Mouse (Mus musculus) CH12.LX (cell line): ENCODE results near the gene Abcc2. TPM values are rescaled to one million over a fixed set of nuclear protein-coding genes. Genes with fewer than 3 reads are reported as not detected.

ENCODE experiments used
- DNase-seq: peaks from one replicate; pipeline ENCODE4 v3.0.0-alpha.2; 2013; ENCODE audit errors: extremely low read depth
- H3K27ac ChIP-seq: 2 replicates; pipeline ENCODE4 v1.5.1; 2012; ENCODE audit warnings: low read depth, mild to moderate bottlenecking, control low read depth, moderate library complexity; ENCODE audit not compliant: insufficient read depth
- H3K27me3 ChIP-seq: replicated peaks from 2 replicates; pipeline ENCODE3; 2012; ENCODE audit warnings: inconsistent platforms
- H3K36me3 ChIP-seq, 2 experiments: replicated peaks in 1 of 2; 2 replicates each; pipeline versions ENCODE3 to v1.6.1; 2012; ENCODE audit warnings: inconsistent platforms in 1 of 2, low read length in 1 of 2, mild to moderate bottlenecking in 1 of 2, mixed read lengths in 1 of 2, moderate library complexity in 1 of 2; ENCODE audit not compliant: control insufficient read depth in 1 of 2, insufficient read depth in 1 of 2
- H3K4me1 ChIP-seq, 2 experiments: 2 replicates each; pipeline ENCODE4 v1.6.1; 2012; ENCODE audit warnings: inconsistent platforms in 1 of 2, moderate library complexity in 1 of 2; ENCODE audit not compliant: insufficient read depth in 2 of 2, control insufficient read depth in 1 of 2
- H3K4me2 ChIP-seq: 2 replicates; pipeline ENCODE4 v1.6.1; 2012; ENCODE audit warnings: low read depth, mild to moderate bottlenecking, control low read depth; ENCODE audit not compliant: poor library complexity, insufficient read depth, severe bottlenecking
- H3K4me3 ChIP-seq, 3 experiments: fragments of 150-350 bp in 1 of 3; sonication (generic) in 1 of 3; replicated peaks in 1 of 3; 2 replicates each; pipeline versions ENCODE3 to v1.5.1; 2011 to 2012; ENCODE audit warnings: low read depth in 2 of 3, low read length in 2 of 3, mild to moderate bottlenecking in 2 of 3, moderate library complexity in 2 of 3, control low read depth in 1 of 3, improper control_type of control experiment in 1 of 3, inconsistent platforms in 1 of 3, mixed read lengths in 1 of 3; ENCODE audit not compliant: poor library complexity in 1 of 3
- H3K79me2 ChIP-seq: replicated peaks from 2 replicates; pipeline ENCODE4 v1.6.1; 2012; ENCODE audit warnings: mild to moderate bottlenecking, moderate library complexity; ENCODE audit not compliant: control insufficient read depth, poor library complexity, insufficient read depth, severe bottlenecking; ENCODE audit errors: extremely low read depth
- H3K9ac ChIP-seq: 2 replicates; pipeline ENCODE4 v1.6.1; 2012; ENCODE audit warnings: low read depth, mild to moderate bottlenecking, control low read depth, moderate library complexity; ENCODE audit not compliant: insufficient read depth
- H3K9me3 ChIP-seq: replicated peaks from 2 replicates; pipeline ENCODE3; 2012; ENCODE audit warnings: low read length, inconsistent platforms, mixed read lengths
- CTCF ChIP-seq, 2 experiments: IDR thresholded peaks in 1 of 2; conservative IDR thresholded peaks in 1 of 2; 2 replicates each; pipeline ENCODE4 v1.5.1; 2011 to 2012; ENCODE audit warnings: low read depth in 2 of 2, low read length in 2 of 2, improper control_type of control experiment in 1 of 2, inconsistent platforms in 1 of 2, mild to moderate bottlenecking in 1 of 2, moderate library complexity in 1 of 2
- E2F4 ChIP-seq: IDR thresholded peaks from 2 replicates; pipeline ENCODE4 v1.6.1; 2011; ENCODE audit warnings: low read depth, low read length, improper control_type of control experiment; ENCODE audit not compliant: insufficient replicate concordance
- EP300 ChIP-seq: IDR thresholded peaks from 2 replicates; pipeline ENCODE4 v1.6.1; 2011; ENCODE audit warnings: low read length, improper control_type of control experiment
- IRF4 ChIP-seq: IDR thresholded peaks from 2 replicates; pipeline ENCODE4 v1.6.1; 2014; ENCODE audit warnings: low read depth, mild to moderate bottlenecking, inconsistent platforms, low read length, improper control_type of control experiment
- JUND ChIP-seq: conservative IDR thresholded peaks from 2 replicates; pipeline ENCODE4 v1.6.1; 2011; ENCODE audit warnings: low read depth, low read length, improper control_type of control experiment
- KAT2A ChIP-seq: IDR thresholded peaks from 2 replicates; pipeline ENCODE4 v1.6.1; 2012; ENCODE audit warnings: low read length, improper control_type of control experiment, inconsistent platforms; ENCODE audit not compliant: insufficient replicate concordance
- MEF2A ChIP-seq: IDR thresholded peaks from 2 replicates; pipeline ENCODE4 v1.6.1; 2014; ENCODE audit warnings: low read depth, mild to moderate bottlenecking, inconsistent platforms, low read length, improper control_type of control experiment, borderline replicate concordance
- MYC ChIP-seq: IDR thresholded peaks from 2 replicates; pipeline ENCODE4 v1.6.1; 2011; ENCODE audit warnings: low read depth, mild to moderate bottlenecking, improper control_type of control experiment, low read length
- NRF1 ChIP-seq: IDR thresholded peaks from 2 replicates; pipeline ENCODE4 v1.6.1; 2014; ENCODE audit warnings: low read depth, mild to moderate bottlenecking, inconsistent platforms, low read length, improper control_type of control experiment, moderate library complexity
- PAX5 ChIP-seq: IDR thresholded peaks from 2 replicates; pipeline ENCODE4 v1.6.1; 2012; ENCODE audit warnings: low read length, inconsistent platforms, mixed read lengths
- POLR2AphosphoS2 ChIP-seq: IDR thresholded peaks from 2 replicates; pipeline ENCODE4 v1.6.1; 2011; ENCODE audit warnings: low read depth, low read length, improper control_type of control experiment
- RAD21 ChIP-seq: IDR thresholded peaks from 2 replicates; pipeline ENCODE4 v1.6.1; 2011; ENCODE audit warnings: low read depth, mild to moderate bottlenecking, low read length, improper control_type of control experiment, moderate library complexity
- SMC3 ChIP-seq: IDR thresholded peaks from 2 replicates; pipeline ENCODE4 v1.6.1; 2011; ENCODE audit warnings: low read depth, low read length, improper control_type of control experiment
- USF2 ChIP-seq: conservative IDR thresholded peaks from 2 replicates; pipeline ENCODE4 v1.6.1; 2011; ENCODE audit warnings: low read depth, low read length, improper control_type of control experiment
- ZMIZ1 ChIP-seq: IDR thresholded peaks from 2 replicates; pipeline ENCODE4 v1.6.1; 2012; ENCODE audit warnings: low read depth, mild to moderate bottlenecking, inconsistent platforms, low read length, improper control_type of control experiment
- dilution Hi-C: fragments of 300-500 bp; cut with MboI; formaldehyde crosslinking; loops from 2 replicates; pipeline ENCODE4 v1.14.3; 2020; ENCODE audit warnings: low sequenced_read_pairs; ENCODE audit not compliant: extremely low pct_unique_long_range_greater_than_20kb, extremely low pct_ligation_motif_present
- in situ Hi-C: fragments of 300-500 bp; cut with MboI; formaldehyde crosslinking; loops from 3 replicates; pipeline ENCODE4 v1.14.3; 2019; ENCODE audit warnings: low sequenced_read_pairs, low pct_ligation_motif_present, low pct_unique_long_range_greater_than_20kb, mixed read lengths
- polyA plus RNA-seq: library from polyadenylated mRNA; unstranded; fragments of >175 nt; gene quantifications from 2 replicates; pipeline ENCODE4 v1.2.1, GENCODE M21; 2012; ENCODE audit warnings: low read depth; ENCODE audit not compliant: insufficient read length
- total RNA-seq, 2 experiments: library from RNA; depleted of rRNA; stranded (reverse); fragments of 300-350 nt in 1 of 2; fragments of >200 nt in 1 of 2; gene quantifications; 2 replicates each; pipeline ENCODE4 v1.2.3; 2012 to 2014

Abcc2 gene
- total and polyA plus RNA-seq, 3 experiments, result 0.08 to 0.39 (median 0.09) TPM

DNA sequence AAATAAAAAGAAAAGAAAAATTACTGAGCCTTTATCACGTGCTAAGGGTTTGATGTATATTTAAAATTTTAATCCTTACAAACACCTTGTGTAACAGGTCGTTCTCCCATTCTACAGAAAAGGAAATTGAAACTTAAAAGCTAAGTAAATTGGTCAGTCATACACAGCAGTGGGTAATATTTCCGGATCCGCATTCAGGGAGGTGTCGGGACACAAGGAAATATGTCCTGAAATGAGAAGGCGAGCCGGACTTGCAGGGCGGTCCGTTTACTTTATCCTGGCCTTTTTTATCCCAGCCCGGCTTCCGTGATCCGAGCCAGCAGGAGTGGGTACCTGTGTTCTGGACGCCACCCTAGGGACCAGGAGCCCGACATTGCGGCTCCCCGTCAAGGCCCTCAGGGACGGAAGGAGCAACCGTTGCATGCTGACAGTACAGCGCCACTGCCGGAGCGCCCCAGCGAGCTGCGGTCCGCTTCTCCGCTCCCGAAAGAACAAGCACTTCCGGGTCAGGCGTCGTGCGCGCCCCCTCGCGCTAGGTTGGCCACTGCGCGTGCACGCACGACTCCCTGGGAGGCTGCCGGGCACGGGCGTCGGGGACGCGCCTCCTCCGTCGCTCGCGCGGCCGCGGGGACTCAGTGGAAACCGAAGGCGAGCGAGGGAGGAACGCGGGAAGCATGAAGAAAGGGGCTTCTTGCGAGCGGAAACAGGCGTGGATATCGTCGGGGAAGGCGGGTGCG, 29.3 kb upstream of the Abcc2 start, which contains the start of the genes Cutc and Cox15 (continued):
- peak in 1 of 2 experiments; percentile 42; a peak in 1 of 4 replicates for TF ChIP-seq CTCF (conservative IDR thresholded peaks at IDR 0.05 in 1 of 2, IDR thresholded peaks at IDR 0.05 in 1 of 2; ENCODE audit: low read depth in 2 of 2, low read length in 2 of 2)
- TF ChIP-seq, all 38 proteins: peak for 24

DNA sequence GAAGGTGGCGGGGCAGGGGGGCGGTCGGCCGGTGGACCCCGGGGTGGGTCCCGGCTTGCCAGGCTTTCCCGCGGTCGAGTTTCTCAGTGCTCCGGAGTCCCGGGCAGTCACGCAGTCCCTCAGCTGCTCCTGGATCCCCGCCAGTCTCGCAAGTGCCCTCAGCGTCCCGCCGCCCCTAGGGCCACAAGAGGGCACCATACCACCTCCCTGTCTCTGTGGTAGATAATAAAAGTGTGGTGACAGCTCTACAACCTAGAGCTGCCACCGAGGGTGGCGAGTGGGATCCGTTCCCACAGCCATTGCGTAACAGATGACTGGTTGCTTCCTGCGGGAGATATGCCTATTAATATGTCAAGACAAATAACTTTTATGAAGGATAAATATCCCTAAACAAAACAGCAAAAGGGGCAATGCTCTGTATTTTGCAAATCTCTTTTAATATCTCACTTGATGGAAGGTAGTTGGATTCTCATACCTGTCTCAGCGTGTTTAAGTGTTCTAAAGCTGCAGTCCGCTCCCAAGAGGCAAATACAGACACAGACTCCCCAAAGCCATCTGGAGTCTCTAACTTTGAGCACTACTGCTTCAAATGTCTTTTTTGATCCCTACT, 28.7 kb upstream of the Abcc2 start:
- Histone ChIP-seq H3K9me3 (no peaks in the 10 kb centered on the region), H3K27ac (peak overlapping the region; percentile 80), H3K4me1 (peaks cover 7 to 44% of the 10 kb centered on the region in 2 experiments), H3K4me2 (peak overlapping the region; percentile 84), H3K9ac (peak overlapping the region; percentile 74), H3K36me3 (peaks cover 7 to 31% of the 10 kb centered on the region in 2 experiments), H3K79me2 (peaks cover 3% of the 10 kb centered on the region; the same call in 1 of the 2 replicates), H3K27me3 (no peaks in the 10 kb centered on the region)
- in situ Hi-C loops (loop anchor here (5.0 to 25.0 kb wide), 5 partner anchors 76 to 241 kb away; partner anchors contain the start of gene Got1), dilution Hi-C loops (no loop called here)
- DNase-seq, result peak; percentile 80
- TF ChIP-seq IRF4 (no peak), SMC3 (peak; percentile 76), CTCF (conservative IDR thresholded peaks at IDR 0.05 in 1 of 2, IDR thresholded peaks at IDR 0.05 in 1 of 2; ENCODE audit: low read depth in 2 of 2, low read length in 2 of 2) (peak in 1 of 2 experiments; percentile 87; a peak in 2 of 4 replicates), RAD21 (peak; percentile 67)
- TF ChIP-seq, all 38 proteins: peak for 3
- H3K4me3 ChIP-seq, result peak overlapping the region; percentile 66 to 97 (median 76)

DNA sequence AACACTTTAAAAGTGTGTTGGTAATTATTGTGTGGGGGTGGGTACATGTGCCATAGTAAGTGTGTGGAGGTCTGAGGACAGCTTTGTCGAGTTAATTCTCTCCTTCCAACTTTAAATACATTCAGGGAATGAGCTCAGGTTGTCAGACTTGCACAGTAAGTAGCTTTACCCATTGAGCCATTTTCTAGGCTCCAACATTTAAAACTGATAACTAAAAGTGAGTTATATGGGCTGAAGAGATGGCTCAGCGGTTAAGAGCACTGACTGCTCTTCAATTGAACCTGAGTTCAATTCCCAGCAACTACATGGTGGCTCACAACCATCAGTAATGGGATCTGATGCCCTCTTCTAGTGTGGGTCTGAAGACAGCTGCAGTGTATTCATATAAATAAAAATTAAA, 27.8 kb upstream of the Abcc2 start:
- no peak for DNase-seq
- Histone ChIP-seq H3K79me2 (peaks cover 3% of the 10 kb centered on the region; the same call in 1 of the 2 replicates), H3K9me3 (no peaks in the 10 kb centered on the region), H3K27ac (no peak overlapping the region), H3K4me3 (no peak overlapping the region), H3K9ac (no peak overlapping the region), H3K27me3 (no peaks in the 10 kb centered on the region)
- dilution Hi-C loops, result no loop called here
- no peak for TF ChIP-seq JUND
- no peak for TF ChIP-seq PAX5
- TF ChIP-seq POLR2AphosphoS2, result no peak
- TF ChIP-seq ZMIZ1, result no peak
- no peak for TF ChIP-seq MEF2A
- TF ChIP-seq EP300, result no peak
- TF ChIP-seq MYC, result no peak
- no peak for TF ChIP-seq USF2
- no peak for TF ChIP-seq NRF1
- TF ChIP-seq KAT2A, result no peak
- TF ChIP-seq E2F4, result no peak
- TF ChIP-seq, all 38 proteins: peak for 0
- in situ Hi-C loops, result loop anchor here (5.0 to 25.0 kb wide), 5 partner anchors 77 to 242 kb away; partner anchors contain the start of gene Got1
- H3K4me1 ChIP-seq, result peaks cover 7 to 44% of the 10 kb centered on the region in 2 experiments
- H3K36me3 ChIP-seq, result peaks cover 3 to 25% of the 10 kb centered on the region in 2 experiments
- no peak overlapping the region for H3K4me2 ChIP-seq
